29 mouse cellular contexts compared by ENCODE assay signal in the genomic region with DNA sequence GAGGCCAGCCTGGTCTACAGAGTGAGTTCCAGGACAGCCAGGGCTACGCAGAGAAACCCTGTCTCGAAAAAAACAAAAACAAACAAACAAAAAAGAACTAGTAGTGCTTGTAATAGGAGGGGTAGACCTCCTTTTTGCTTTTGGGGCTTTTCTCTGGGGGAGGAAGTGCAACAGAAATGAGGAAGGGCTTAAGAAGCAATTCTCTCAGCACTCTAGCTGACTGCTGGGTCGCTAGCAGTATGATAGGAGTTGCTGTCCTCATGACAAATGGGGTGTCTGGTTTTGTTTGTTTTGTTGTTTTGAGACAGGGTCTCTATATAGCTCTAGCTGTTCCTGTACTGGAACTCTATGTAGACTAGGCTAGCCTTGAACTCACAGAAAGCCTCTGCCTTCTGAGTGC. TPM values are rescaled to one million over a fixed set of nuclear protein-coding genes. Genes with fewer than 3 reads are reported as not detected.
A peak's percentile ranks its signal among the peaks of the same experiment; 100 is the strongest.
DNase-seq lines count a peak whose midpoint lies in the region; ATAC-seq and TF ChIP-seq lines count a peak whose summit lies in the region.
"Had no signal": no experiment of that assay in that cellular context is flagged by ENCODE, and none has a peak within 500 bp of the region (broad histone marks: within the 10 kb centered on the region; RNA-seq: fewer than 3 reads in every experiment).

No protein-coding gene starts in this region.

- H3K27ac ChIP-seq in thymus, adult 2 months (ENCODE audit: control insufficient read depth, insufficient read depth, low read length): peak overlapping the region; percentile 51; the same call in 1 of the 2 replicates
- no peak overlapping the region for H3K27ac ChIP-seq in midbrain, embryonic 14.5 days (replicated peaks; ENCODE audit: low read depth, low read length)
- H3K27ac ChIP-seq: embryonic facial prominence, embryonic 13.5 days; forebrain, embryonic 10.5 days; limb, embryonic 10.5 days; limb, embryonic 15.5 days; liver, embryonic 14.5 days; neural tube, embryonic 13.5 days had no signal

- peak; percentile 42 for ATAC-seq in common myeloid progenitor, adult 5-6 weeks (replicated peaks; ENCODE audit: low read depth, poor library complexity, severe bottlenecking)
- ATAC-seq in midbrain, embryonic 14.5 days (ENCODE audit: low FRiP score, low TSS enrichment): no peak
- ATAC-seq: forebrain, postnatal 0 days; hindbrain, embryonic 16.5 days had no signal

- TF ChIP-seq POLR2A in thymus, adult 2 months (IDR thresholded peaks at IDR 0.05; ENCODE audit: control insufficient read depth, extremely low read depth, insufficient read depth, low read length, poor library complexity): no peak

- no peaks in the 10 kb centered on the region for H3K27me3 ChIP-seq in thymus, adult 2 months (ENCODE audit: control insufficient read depth, insufficient read depth, low read length)
- no peaks in the 10 kb centered on the region for H3K27me3 ChIP-seq in midbrain, embryonic 14.5 days (ENCODE audit: control insufficient read depth, insufficient read depth, low read length)
- H3K27me3 ChIP-seq: embryonic facial prominence, embryonic 13.5 days; limb, embryonic 15.5 days; neural tube, embryonic 13.5 days had no signal

- no peak overlapping the region for H3K4me3 ChIP-seq in thymus, adult 2 months (ENCODE audit: control insufficient read depth, insufficient read depth, low read length)
- H3K4me3 ChIP-seq in midbrain, embryonic 14.5 days (replicated peaks; ENCODE audit: low read depth, low read length): no peak overlapping the region
- H3K4me3 ChIP-seq: embryonic facial prominence, embryonic 13.5 days; forebrain, embryonic 10.5 days; limb, embryonic 10.5 days; limb, embryonic 15.5 days; myocyte; neural tube, embryonic 13.5 days had no signal

- H3K9me3 ChIP-seq in midbrain, embryonic 14.5 days (ENCODE audit: control insufficient read depth, low read length): no peaks in the 10 kb centered on the region
- H3K9me3 ChIP-seq: embryonic facial prominence, embryonic 13.5 days; forebrain, embryonic 10.5 days; G1E; limb, embryonic 10.5 days; limb, embryonic 15.5 days; neural tube, embryonic 13.5 days had no signal

- DNase-seq in thymus, adult 2 months: no peak
- no peak for DNase-seq in thymus, adult 18-20 months
- peak; percentile 27 for DNase-seq in naive thymus-derived CD4-positive, alpha-beta T cell, adult 2 months (ENCODE audit: low read depth)
- DNase-seq in right cerebral cortex, postnatal 25 days: no peak
- no peak for DNase-seq in thymus, postnatal 36 days
- no peak for DNase-seq in midbrain, embryonic 14.5 days
- DNase-seq: adrenal gland, postnatal 10 days; cerebellum, adult 11 months; cerebellum, adult 9-10 months; cerebellum, postnatal 36 days; forebrain, postnatal 0 days; heart, postnatal 14 days; kidney, adult 2 months; kidney, postnatal 4 days; layer of hippocampus, postnatal 36 days; lung, adult 2 months; lung, postnatal 10 days; right cerebral cortex, postnatal 4 days had no signal

- H3K4me2 ChIP-seq in midbrain, embryonic 14.5 days (ENCODE audit: low read length): no peak overlapping the region
- H3K4me2 ChIP-seq: embryonic facial prominence, embryonic 13.5 days; limb, embryonic 15.5 days; midbrain, embryonic 11.5 days; neural tube, embryonic 13.5 days had no signal

- 45% methylated on average over 3 of the region's 3 CpGs for WGBS in thymus, adult 2 months
- 87% methylated on average over 3 of the region's 3 CpGs for WGBS in midbrain, embryonic 14.5 days

- no peak overlapping the region for H3K9ac ChIP-seq in midbrain, embryonic 14.5 days (replicated peaks; ENCODE audit: low read length)
- H3K9ac ChIP-seq: embryonic facial prominence, embryonic 13.5 days; forebrain, postnatal 0 days; limb, embryonic 15.5 days; liver, embryonic 14.5 days; neural tube, embryonic 13.5 days had no signal

- H3K4me1 ChIP-seq in thymus, adult 2 months (replicated peaks; ENCODE audit: control insufficient read depth, insufficient read depth, low read length): peaks cover 6% of the 10 kb centered on the region
- H3K4me1 ChIP-seq in midbrain, embryonic 14.5 days (ENCODE audit: control insufficient read depth, insufficient read depth, low read length): no peaks in the 10 kb centered on the region
- H3K4me1 ChIP-seq: embryonic facial prominence, embryonic 13.5 days; forebrain, embryonic 10.5 days; limb, embryonic 10.5 days; limb, embryonic 15.5 days; neural tube, embryonic 13.5 days had no signal

- H3K36me3 ChIP-seq in thymus, adult 2 months (ENCODE audit: control insufficient read depth, insufficient read depth, low read length): peaks cover 10% of the 10 kb centered on the region
- H3K36me3 ChIP-seq in midbrain, embryonic 14.5 days (ENCODE audit: control insufficient read depth, insufficient read depth, low read length): peaks cover 9% of the 10 kb centered on the region; the same call in 1 of the 2 replicates

- TF ChIP-seq CTCF in thymus, adult 2 months (IDR thresholded peaks at IDR 0.05; ENCODE audit: borderline replicate concordance, control insufficient read depth, extremely low read depth, insufficient read depth, low read length, poor library complexity): no peak

RNA-seq across cellular contexts. Expression of a gene that starts 13.5 kb away (rescaled TPM):
- 53.6 and 54.6 TPM in 2 replicates for polyA plus RNA-seq in thymus, adult 2 months (2012; rRNA removed)
- 2.2 and 5.0 TPM in 2 replicates for total RNA-seq in common myeloid progenitor, adult 5-6 weeks (2017)
- polyA plus RNA-seq in midbrain, embryonic 14.5 days (2014; fragmentation: Nextera tagmentation; extraction: Ambion mirVana): 13.9 and 18.8 TPM in 2 replicates

RNA-seq across cellular contexts. Expression of a gene that starts 19.3 kb away (rescaled TPM):
- 81.7 and 100 TPM in 2 replicates for polyA plus RNA-seq in thymus, adult 2 months (2012; rRNA removed)
- 10.5 and 13.2 TPM in 2 replicates for total RNA-seq in common myeloid progenitor, adult 5-6 weeks (2017)
- polyA plus RNA-seq in midbrain, embryonic 14.5 days (2014; fragmentation: Nextera tagmentation; extraction: Ambion mirVana): 17.4 and 24.6 TPM in 2 replicates

RNA-seq across cellular contexts. Expression of a gene that starts 23.4 kb away (rescaled TPM):
- 112 TPM in 2 replicates for polyA plus RNA-seq in thymus, adult 2 months (2012; rRNA removed)
- total RNA-seq in common myeloid progenitor, adult 5-6 weeks (2017): 57.0 and 57.9 TPM in 2 replicates
- 32.3 and 38.0 TPM in 2 replicates for polyA plus RNA-seq in midbrain, embryonic 14.5 days (2014; fragmentation: Nextera tagmentation; extraction: Ambion mirVana)

RNA-seq across cellular contexts. Expression of a gene that starts 34.5 kb away (rescaled TPM):
- polyA plus RNA-seq in thymus, adult 2 months (2012; rRNA removed): 101 and 109 TPM in 2 replicates
- 156 and 162 TPM in 2 replicates for total RNA-seq in common myeloid progenitor, adult 5-6 weeks (2017)
- 181 and 219 TPM in 2 replicates for polyA plus RNA-seq in midbrain, embryonic 14.5 days (2014; fragmentation: Nextera tagmentation; extraction: Ambion mirVana)

RNA-seq across cellular contexts. Expression of a gene that starts 34.6 kb away (rescaled TPM):
- 66.8 and 74.8 TPM in 2 replicates for polyA plus RNA-seq in thymus, adult 2 months (2012; rRNA removed)
- total RNA-seq in common myeloid progenitor, adult 5-6 weeks (2017): 42.2 and 54.8 TPM in 2 replicates
- 171 and 214 TPM in 2 replicates for polyA plus RNA-seq in midbrain, embryonic 14.5 days (2014; fragmentation: Nextera tagmentation; extraction: Ambion mirVana)
